Mouse (Mus musculus) liver, embryonic 14.5 days (tissue): ENCODE results near the gene Kcnq5. TPM values are rescaled to one million over a fixed set of nuclear protein-coding genes. Genes with fewer than 3 reads are reported as not detected.
"Not testable (repeated sequence)": the region's sequence is repeated elsewhere in the genome, so short reads cannot be mapped to it uniquely, and the experiment has no call there.

ENCODE experiments used
- ATAC-seq: fragments of 200-750 bp; cut with Nextera tagmentation; 2 replicates; pipeline ENCODE4 v1.8.0; 2017; ENCODE audit warnings: moderate number of reproducible peaks, mild to moderate bottlenecking, moderate library complexity; ENCODE audit not compliant: insufficient read depth
- DNase-seq, 3 experiments: peaks; one replicate each; pipeline ENCODE4 v3.0.0-alpha.2; 2012 to 2013; ENCODE audit warnings: low read depth in 3 of 3, low spot score in 3 of 3
- H3K27ac ChIP-seq: fragments of 300-500 bp; sonication (generic); 2 replicates; pipeline ENCODE4 v1.5.1; 2014; ENCODE audit warnings: moderate library complexity, mild to moderate bottlenecking, control low read depth, inconsistent platforms
- H3K27me3 ChIP-seq: fragments of 300-500 bp; sonication (generic); 2 replicates; pipeline ENCODE4 v1.6.1; 2014; ENCODE audit warnings: mild to moderate bottlenecking, low read length, moderate library complexity; ENCODE audit not compliant: control insufficient read depth, insufficient read depth
- H3K36me3 ChIP-seq: fragments of 300-500 bp; sonication (generic); replicated peaks from 2 replicates; pipeline ENCODE4 v1.6.1; 2014; ENCODE audit warnings: low read depth; ENCODE audit not compliant: control insufficient read depth, insufficient read depth
- H3K4me1 ChIP-seq, 2 experiments: fragments of 200-500 bp in 1 of 2; fragments of 300-500 bp in 1 of 2; sonication (generic) in 1 of 2; replicated peaks; 2 replicates each; pipeline ENCODE4 v1.6.1; 2012 to 2014; ENCODE audit warnings: antibody characterized with exemption in 1 of 2, inconsistent platforms in 1 of 2, low read length in 1 of 2; ENCODE audit not compliant: control insufficient read depth in 2 of 2, insufficient read depth in 2 of 2
- H3K4me2 ChIP-seq: fragments of 300-500 bp; sonication (generic); 2 replicates; pipeline ENCODE4 v1.6.1; 2014; ENCODE audit warnings: low read depth, mild to moderate bottlenecking, control low read depth, moderate library complexity
- H3K4me3 ChIP-seq, 2 experiments: fragments of 200-500 bp in 1 of 2; fragments of 300-500 bp in 1 of 2; sonication (generic) in 1 of 2; 2 replicates each; pipeline ENCODE4 v1.5.1; 2012 to 2014; ENCODE audit warnings: low read depth in 2 of 2, low read length in 2 of 2, mild to moderate bottlenecking in 2 of 2, control low read depth in 1 of 2, inconsistent platforms in 1 of 2, moderate library complexity in 1 of 2; ENCODE audit not compliant: insufficient read depth in 1 of 2
- H3K9ac ChIP-seq: fragments of 300-500 bp; sonication (generic); replicated peaks from 2 replicates; pipeline ENCODE4 v1.6.1; 2014; ENCODE audit warnings: mild to moderate bottlenecking, control low read depth, moderate library complexity
- H3K9me3 ChIP-seq: fragments of 300-500 bp; sonication (generic); 2 replicates; pipeline ENCODE4 v1.6.1; 2016; ENCODE audit warnings: low read length, mixed read lengths; ENCODE audit not compliant: control insufficient read depth
- CTCF ChIP-seq: IDR thresholded peaks from 2 replicates; pipeline ENCODE4 v1.5.1; 2016; ENCODE audit warnings: antibody characterized with exemption, low read depth, control low read depth
- EP300 ChIP-seq: IDR thresholded peaks from 2 replicates; pipeline ENCODE4 v1.6.1; 2016; ENCODE audit warnings: antibody characterized with exemption, low read depth
- WGBS: fragments of 180-500 bp; shearing (Covaris S2); extraction: QIAGEN DNeasy Blood & Tissue Kit; methylation state at CpG from one replicate; pipeline ENCODE4 v1.1.7; 2014; ENCODE audit not compliant: insufficient replicate concordance; 5-methylcytosine and 5-hydroxymethylcytosine counted together
- polyA plus RNA-seq, 2 experiments: library from polyadenylated mRNA; depleted of rRNA in 1 of 2; stranded (reverse) in 1 of 2; unstranded in 1 of 2; fragments of >200 nt; fragmentation: Nextera tagmentation in 1 of 2; extraction: Ambion mirVana in 1 of 2; gene quantifications; 2 replicates each; pipeline versions ENCODE4 v1.2.1 to v1.2.3; 2012 to 2014

Gene Kcnq5
- polyA plus RNA-seq, 2 experiments, result 0.11 TPM; not detected in 1

- WGBS, result 46% methylated on average over 4 of the region's 4 CpGs
- ATAC-seq, result no peak
- Histone ChIP-seq H3K4me1 (no peaks in the 10 kb centered on the region), H3K4me3 (no peak overlapping the region), H3K27me3 (no peaks in the 10 kb centered on the region), H3K9ac (no peak overlapping the region), H3K27ac (no peak overlapping the region), H3K4me2 (no peak overlapping the region), H3K9me3 (no peaks in the 10 kb centered on the region), H3K36me3 (no peaks in the 10 kb centered on the region)
- TF ChIP-seq CTCF (no peak), EP300 (no peak)
- DNase-seq, result no peak
Measured at GRCm38 (mm10) chr1:21604003-21604402, 357.7 kb downstream of the Kcnq5 start.

- TF ChIP-seq EP300, result no peak
- no peak for TF ChIP-seq CTCF
- Histone ChIP-seq H3K27me3 (no peaks in the 10 kb centered on the region), H3K4me3 (no peak overlapping the region), H3K9me3 (no peaks in the 10 kb centered on the region), H3K27ac (no peak overlapping the region), H3K36me3 (no peaks in the 10 kb centered on the region), H3K4me2 (no peak overlapping the region), H3K9ac (no peak overlapping the region), H3K4me1 (no peaks in the 10 kb centered on the region)
- no peak for DNase-seq
- no peak for ATAC-seq
Measured at GRCm38 (mm10) chr1:21602567-21602966, 359.2 kb downstream of the Kcnq5 start.

GRCm38 (mm10) chr1:21600606-21601005 is 361.1 kb downstream of the Kcnq5 start:
- Histone ChIP-seq H3K9ac (no peak overlapping the region), H3K4me3 (no peak overlapping the region)
- ATAC-seq, result no peak

GRCm38 (mm10) chr1:21593872-21594271 is 367.9 kb downstream of the Kcnq5 start:
- 44% methylated on average over 4 of the region's 4 CpGs for WGBS
- no peak overlapping the region for H3K4me3 ChIP-seq
- no peak overlapping the region for H3K27ac ChIP-seq
- no peak for TF ChIP-seq CTCF
- TF ChIP-seq EP300, result no peak
- no peaks in the 10 kb centered on the region for H3K27me3 ChIP-seq
- no peak for ATAC-seq
- H3K4me2 ChIP-seq, result no peak overlapping the region
- DNase-seq, result no peak
- no peaks in the 10 kb centered on the region for H3K9me3 ChIP-seq
- no peaks in the 10 kb centered on the region for H3K36me3 ChIP-seq
- no peaks in the 10 kb centered on the region for H3K4me1 ChIP-seq
- no peak overlapping the region for H3K9ac ChIP-seq

More at GRCm38 (mm10) chr1:21600606-21601005, 361.1 kb downstream of the Kcnq5 start:
- no peaks in the 10 kb centered on the region for H3K9me3 ChIP-seq
- TF ChIP-seq CTCF (no peak), EP300 (no peak)
- H3K4me1 ChIP-seq, result no peaks in the 10 kb centered on the region
- H3K27ac ChIP-seq, result no peak overlapping the region
- H3K27me3 ChIP-seq, result no peaks in the 10 kb centered on the region
- WGBS, result 55% methylated on average over 4 of the region's 4 CpGs
- H3K4me2 ChIP-seq, result no peak overlapping the region
- DNase-seq, result no peak
- no peaks in the 10 kb centered on the region for H3K36me3 ChIP-seq

- H3K9me3 ChIP-seq, result not testable (repeated sequence)
Measured at GRCm38 (mm10) chr1:21567397-21567796, 394.3 kb downstream of the Kcnq5 start.

More at GRCm38 (mm10) chr1:21567397-21567796, 394.3 kb downstream of the Kcnq5 start:
- H3K27me3 ChIP-seq, H3K4me1 ChIP-seq, ATAC-seq, H3K27ac ChIP-seq, H3K4me2 ChIP-seq, DNase-seq, H3K9ac ChIP-seq, H3K36me3 ChIP-seq, H3K4me3 ChIP-seq: not testable (repeated sequence)
- WGBS, result 41% methylated on average over 2 of the region's 2 CpGs
